Mouse (Mus musculus): ENCODE results near the gene Iqcf6.

GRCm38 (mm10) chr9:106664433-106664832 lies 38.1 kb downstream of the Iqcf6 start:
- 0 out of 2 replicates have a peak, but pooled peaks have one; percentile 14 for TF ChIP-seq POLR2A (IDR thresholded peaks at IDR 0.05; ENCODE audit: borderline replicate concordance, extremely low read depth, insufficient read depth, insufficient read length, poor library complexity, severe bottlenecking)
- TF ChIP-seq CTCF (IDR thresholded peaks at IDR 0.05; ENCODE audit: borderline replicate concordance, extremely low read depth, insufficient read depth, insufficient read length), result no peak

Measured in brain, embryonic 14.5 days (tissue).